Mouse (Mus musculus) liver, adult 2 months (tissue): ENCODE results near the gene Kcng4. TPM values are rescaled to one million over a fixed set of nuclear protein-coding genes. Genes with fewer than 3 reads are reported as not detected.

Source experiments
- DNase-seq: peaks from one replicate; pipeline ENCODE4 v3.0.0-alpha.2; 2011; ENCODE audit warnings: low read depth, low spot score; ENCODE audit errors: extremely low read depth
- H3K27ac ChIP-seq: fragments of 200-500 bp; replicated peaks from 2 replicates; pipeline ENCODE4 v1.5.1; 2012; ENCODE audit warnings: low read depth, mild to moderate bottlenecking, control low read depth, inconsistent platforms, low read length; ENCODE audit not compliant: insufficient read depth
- H3K27me3 ChIP-seq: fragments of 200-500 bp; 2 replicates; pipeline ENCODE4 v1.6.1; 2012; ENCODE audit warnings: mild to moderate bottlenecking, moderate library complexity, low read length, inconsistent platforms; ENCODE audit not compliant: control insufficient read depth, insufficient read depth
- H3K36me3 ChIP-seq: fragments of 200-500 bp; 2 replicates; pipeline ENCODE4 v1.6.1; 2012; ENCODE audit warnings: low read length, inconsistent platforms; ENCODE audit not compliant: control insufficient read depth, insufficient read depth
- H3K4me1 ChIP-seq: fragments of 200-500 bp; 2 replicates; pipeline ENCODE4 v1.6.1; 2011; ENCODE audit warnings: low read length; ENCODE audit not compliant: control insufficient read depth, insufficient read depth
- H3K4me3 ChIP-seq: fragments of 200-500 bp; 2 replicates; pipeline ENCODE4 v1.5.1; 2011; ENCODE audit warnings: low read depth, mild to moderate bottlenecking, control low read depth, low read length, moderate library complexity; ENCODE audit not compliant: insufficient read depth
- H3K79me2 ChIP-seq: fragments of 200-500 bp; 2 replicates; pipeline ENCODE4 v1.6.1; 2012; ENCODE audit warnings: inconsistent platforms, mild to moderate bottlenecking, low read length, moderate library complexity; ENCODE audit not compliant: control insufficient read depth, insufficient read depth
- H3K9ac ChIP-seq: fragments of 200-500 bp; 2 replicates; pipeline ENCODE4 v1.6.1; 2012; ENCODE audit warnings: low read depth, mild to moderate bottlenecking, control low read depth, inconsistent platforms, low read length
- CTCF ChIP-seq: fragments of 200-500 bp; IDR thresholded peaks from 2 replicates; pipeline ENCODE4 v1.5.1; 2011; ENCODE audit warnings: low read depth, low read length, control low read depth
- POLR2A ChIP-seq: fragments of 200-500 bp; IDR thresholded peaks from 2 replicates; pipeline ENCODE4 v1.6.1; 2011; ENCODE audit warnings: low read length, control low read depth; ENCODE audit not compliant: insufficient read depth; ENCODE audit errors: extremely low read depth
- WGBS: fragments of 180-500 bp; shearing (Covaris S2); methylation state at CpG from one replicate; pipeline ENCODE4 v1.1.7; 2018; 5-methylcytosine and 5-hydroxymethylcytosine counted together
- polyA plus RNA-seq: library from polyadenylated mRNA; depleted of rRNA; stranded (reverse); fragments of >200 nt; gene quantifications from 2 replicates; pipeline ENCODE4 v1.2.3, GENCODE M21; 2012; rRNA removed
- total RNA-seq: library from RNA; depleted of rRNA; stranded (reverse); fragments of >200 nt; gene quantifications from 2 replicates; pipeline ENCODE4 v1.2.3, GENCODE M21; 2014; rRNA removed

The Kcng4 gene
- total and polyA plus RNA-seq, 2 experiments: under 0.01 TPM; not detected in 1

GRCm38 (mm10) chr8:119574437-119575365 lies 60.8 kb downstream of the Kcng4 start, which contains the start of the genes Hsdl1 and Dnaaf1:
Gene Hsdl1 (minus strand): TSS chr8:119575183.
Gene Dnaaf1 (plus strand): TSS chr8:119575235.
- H3K79me2 ChIP-seq: peaks cover 15% of the 10 kb centered on the region; the same call in 1 of the 2 replicates
- peaks cover 6% of the 10 kb centered on the region for H3K4me1 ChIP-seq
- H3K4me3 ChIP-seq: peak within 1 kb of the TSS; percentile 78
- no peaks in the 10 kb centered on the region for H3K27me3 ChIP-seq
- H3K27ac ChIP-seq: 0 out of 2 replicates have a peak within 1 kb of the TSS, but pooled peaks have one; percentile 7
- H3K9ac ChIP-seq: peak within 1 kb of the TSS; percentile 81
- H3K36me3 ChIP-seq: no peaks in the 10 kb centered on the region
- WGBS: under 1% methylated on average over 93 of the region's 97 CpGs
- TF ChIP-seq CTCF (no peak; the same call in 1 of the 2 replicates), POLR2A (peak; percentile 35; the same call in 1 of the 2 replicates)
- peak; percentile 63 for DNase-seq

Other genes starting within 250 kb of the Kcng4 start
- 57.3 and 68.1 TPM in 2 replicates for gene Mlycd, start 240.8 kb downstream of the Kcng4 start, total RNA-seq
- 112 and 115 TPM in 2 replicates for gene Mlycd, start 240.8 kb downstream of the Kcng4 start, polyA plus RNA-seq
- gene Osgin1, start 201.6 kb downstream of the Kcng4 start, total RNA-seq: 9.6 and 33.0 TPM in 2 replicates
- 211 and 649 TPM in 2 replicates for gene Osgin1, start 201.6 kb downstream of the Kcng4 start, polyA plus RNA-seq
- 0.07 TPM in 1 of 2 replicates, not detected in the other for gene Necab2, start 189.0 kb downstream of the Kcng4 start, total RNA-seq
- 0.11 TPM in 1 of 2 replicates, not detected in the other for gene Necab2, start 189.0 kb downstream of the Kcng4 start, polyA plus RNA-seq
- not detected in 2 replicates for gene Slc38a8, start 134.0 kb downstream of the Kcng4 start, total RNA-seq
- gene Slc38a8, start 134.0 kb downstream of the Kcng4 start, polyA plus RNA-seq: not detected in 2 replicates
- gene Mbtps1, start 76.9 kb downstream of the Kcng4 start, total RNA-seq: 30.4 and 39.8 TPM in 2 replicates
- gene Mbtps1, start 76.9 kb downstream of the Kcng4 start, polyA plus RNA-seq: 30.1 and 31.9 TPM in 2 replicates
- gene Hsdl1, start 60.5 kb downstream of the Kcng4 start, total RNA-seq: 7.8 and 8.6 TPM in 2 replicates
- gene Hsdl1, start 60.5 kb downstream of the Kcng4 start, polyA plus RNA-seq: 6.1 and 7.8 TPM in 2 replicates
- not detected in 2 replicates for gene Dnaaf1, start 60.4 kb downstream of the Kcng4 start, total RNA-seq
- not detected in 2 replicates for gene Dnaaf1, start 60.4 kb downstream of the Kcng4 start, polyA plus RNA-seq
- 0.83 and 1.2 TPM in 2 replicates for gene Taf1c, start 30.5 kb downstream of the Kcng4 start, total RNA-seq
- gene Taf1c, start 30.5 kb downstream of the Kcng4 start, polyA plus RNA-seq: 2.7 and 3.6 TPM in 2 replicates
- gene Adad2, start 22.9 kb downstream of the Kcng4 start, total RNA-seq: not detected in 2 replicates
- not detected in 2 replicates for gene Adad2, start 22.9 kb downstream of the Kcng4 start, polyA plus RNA-seq
- gene Wfdc1, start 30.7 kb upstream of the Kcng4 start, total RNA-seq: 6.6 and 8.4 TPM in 2 replicates
- gene Wfdc1, start 30.7 kb upstream of the Kcng4 start, polyA plus RNA-seq: 11.8 and 16.2 TPM in 2 replicates
- gene Atp2c2, start 64.3 kb upstream of the Kcng4 start, total RNA-seq: not detected in 2 replicates
- gene Atp2c2, start 64.3 kb upstream of the Kcng4 start, polyA plus RNA-seq: 0.04 TPM in 1 of 2 replicates, not detected in the other
- gene Tldc1, start 142.7 kb upstream of the Kcng4 start, total RNA-seq: 7.0 and 8.9 TPM in 2 replicates
- 6.9 and 7.3 TPM in 2 replicates for gene Tldc1, start 142.7 kb upstream of the Kcng4 start, polyA plus RNA-seq
- 12.4 and 18.6 TPM in 2 replicates for gene Cotl1, start 204.9 kb upstream of the Kcng4 start, total RNA-seq
- 26.7 and 40.3 TPM in 2 replicates for gene Cotl1, start 204.9 kb upstream of the Kcng4 start, polyA plus RNA-seq
- gene Klhl36, start 226.6 kb upstream of the Kcng4 start, total RNA-seq: 5.2 and 7.0 TPM in 2 replicates
- 11.3 and 12.2 TPM in 2 replicates for gene Klhl36, start 226.6 kb upstream of the Kcng4 start, polyA plus RNA-seq